Comparison of ENCODE assay signal across 17 mouse cellular contexts in the genomic region with DNA sequence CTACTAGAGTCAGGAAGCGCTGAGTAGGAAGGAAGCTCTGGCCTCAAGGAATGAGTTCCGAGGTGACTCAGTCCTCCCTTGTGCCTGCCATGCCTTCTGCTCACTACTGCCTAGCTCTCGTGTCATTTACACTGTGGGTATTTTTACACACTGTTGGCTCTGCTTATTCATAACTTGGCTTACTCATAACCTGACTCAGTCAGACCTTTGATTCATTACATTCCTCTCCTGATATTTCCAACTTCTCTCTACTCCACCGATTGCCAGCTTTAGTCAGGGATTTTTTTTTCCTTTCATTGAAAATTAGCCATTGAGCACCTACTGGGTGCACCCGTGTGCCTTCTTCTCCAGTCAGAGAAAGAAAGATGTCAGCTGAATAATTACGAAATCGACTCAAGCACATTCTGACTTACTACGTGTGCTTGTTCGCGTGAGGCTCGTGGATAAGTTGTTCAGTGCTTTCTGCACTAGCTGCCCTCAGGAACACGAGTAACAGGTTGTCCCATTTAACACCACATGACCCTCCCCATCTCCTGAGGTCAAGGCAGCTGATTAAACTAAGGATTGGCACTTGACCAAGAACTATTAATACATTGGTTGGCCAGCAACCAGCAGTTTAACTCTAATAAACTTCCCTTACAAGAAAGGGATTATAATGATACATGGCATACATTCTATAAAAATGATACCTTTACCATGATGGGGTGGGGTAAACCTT. TPM values are rescaled to one million over a fixed set of nuclear protein-coding genes. Genes with fewer than 3 reads are reported as not detected.
DNase-seq lines count a peak whose midpoint lies in the region; ATAC-seq and TF ChIP-seq lines count a peak whose summit lies in the region.
"Had no signal": no experiment of that assay in that cellular context is flagged by ENCODE, and none has a peak within 500 bp of the region (broad histone marks: within the 10 kb centered on the region; RNA-seq: fewer than 3 reads in every experiment).

No protein-coding gene starts in this region.

- no peaks in the 10 kb centered on the region for H3K36me3 ChIP-seq in liver, postnatal 0 days (replicated peaks; ENCODE audit: insufficient read depth, low read length)
- H3K36me3 ChIP-seq in CH12.LX (replicated peaks in 1 of 2; ENCODE audit: control insufficient read depth in 1 of 2, insufficient read depth in 1 of 2, low read length in 1 of 2), result no peaks in the 10 kb centered on the region
- no peaks in the 10 kb centered on the region for H3K36me3 ChIP-seq in myocyte (ENCODE audit: control insufficient read depth, insufficient read depth)
- H3K36me3 ChIP-seq: neural tube, embryonic 12.5 days had no signal

- 55% methylated on average over 12 of the region's 12 CpGs for WGBS in liver, postnatal 0 days (ENCODE audit: insufficient replicate concordance)

- TF ChIP-seq EP300 in liver, postnatal 0 days (IDR thresholded peaks at IDR 0.05; ENCODE audit: low read depth), result no peak
- peak; percentile 90 for TF ChIP-seq EP300 in CH12.LX (IDR thresholded peaks at IDR 0.05; ENCODE audit: low read length)

- dilution Hi-C loops in CH12.LX (cut with MboI; ENCODE audit: extremely low pct_ligation_motif_present, extremely low pct_unique_long_range_greater_than_20kb, low sequenced_read_pairs), result no loop called here

- H3ac ChIP-seq in myocyte (ENCODE audit: control insufficient read depth, insufficient read length), result no peak overlapping the region

- in situ Hi-C loops in CH12.LX (cut with MboI; ENCODE audit: low pct_ligation_motif_present, low pct_unique_long_range_greater_than_20kb, low sequenced_read_pairs), result no loop called here

- no peak overlapping the region for H3K9ac ChIP-seq in liver, postnatal 0 days (replicated peaks)
- no peak overlapping the region for H3K9ac ChIP-seq in CH12.LX (ENCODE audit: insufficient read depth, low read depth)
- H3K9ac ChIP-seq: liver, embryonic 14.5 days; neural tube, embryonic 12.5 days had no signal

- no peak for ATAC-seq in liver, postnatal 0 days
- ATAC-seq: midbrain, embryonic 16.5 days had no signal

- H3K4me3 ChIP-seq in liver, postnatal 0 days (ENCODE audit: low read depth, low read length), result no peak overlapping the region
- H3K4me3 ChIP-seq in CH12.LX (replicated peaks in 1 of 3; ENCODE audit: low read depth in 2 of 3, low read length in 2 of 3, poor library complexity in 1 of 3) (no peak overlapping the region), myocyte (no peak overlapping the region)
- H3K4me3 ChIP-seq: neural tube, embryonic 12.5 days had no signal

- TF ChIP-seq RAD21 in CH12.LX (IDR thresholded peaks at IDR 0.05; ENCODE audit: low read depth, low read length), result no peak

- no peak for TF ChIP-seq CTCF in liver, postnatal 0 days (IDR thresholded peaks at IDR 0.05; ENCODE audit: low read depth)
- TF ChIP-seq CTCF in CH12.LX (conservative IDR thresholded peaks at IDR 0.05 in 1 of 2, IDR thresholded peaks at IDR 0.05 in 1 of 2; ENCODE audit: low read depth in 2 of 2, low read length in 2 of 2), result no peak

- H3K27ac ChIP-seq in liver, postnatal 0 days (ENCODE audit: low read depth), result peak overlapping the region; percentile 58; the same call in 1 of the 2 replicates
- no peak overlapping the region for H3K27ac ChIP-seq in CH12.LX (ENCODE audit: insufficient read depth, low read depth)
- H3K27ac ChIP-seq: liver, embryonic 14.5 days; neural tube, embryonic 12.5 days had no signal

- DNase-seq in liver, postnatal 0 days, result no peak
- DNase-seq in liver (no peak), CH12.LX (ENCODE audit: extremely low read depth) (peak; percentile 69)
- DNase-seq in adrenal gland, postnatal 14 days, result peak; percentile 43
- no peak for DNase-seq in embryo, embryonic 10 days (ENCODE audit: low spot score)
- no peak for DNase-seq in left cerebral cortex, postnatal 36 days (ENCODE audit: low spot score in 2 of 2)
- no peak for DNase-seq in ovary, postnatal 36 days (ENCODE audit: low spot score)
- DNase-seq: cerebellum, adult 9-11 months; heart, postnatal 10 days; kidney, postnatal 10 days; lung, postnatal 4 days; retina, postnatal 1 day; thymus, adult 2 months had no signal

- H3K79me2 ChIP-seq in CH12.LX (replicated peaks; ENCODE audit: control insufficient read depth, extremely low read depth, insufficient read depth, poor library complexity, severe bottlenecking), result no peaks in the 10 kb centered on the region
- H3K79me2 ChIP-seq in myocyte (ENCODE audit: control insufficient read depth, insufficient read depth), result no peaks in the 10 kb centered on the region

- no peaks in the 10 kb centered on the region for H3K27me3 ChIP-seq in liver, postnatal 0 days (ENCODE audit: insufficient read depth, low read length)
- H3K27me3 ChIP-seq in CH12.LX (replicated peaks), result no peaks in the 10 kb centered on the region
- H3K27me3 ChIP-seq in myocyte (ENCODE audit: control insufficient read depth, insufficient read depth, insufficient read length), result no peaks in the 10 kb centered on the region
- H3K27me3 ChIP-seq: neural tube, embryonic 12.5 days had no signal

- H3K4me2 ChIP-seq in liver, postnatal 0 days (ENCODE audit: low read depth, low read length), result no peak overlapping the region
- H3K4me2 ChIP-seq in CH12.LX (ENCODE audit: insufficient read depth, low read depth, poor library complexity, severe bottlenecking) (no peak overlapping the region), myocyte (ENCODE audit: low read depth) (peak overlapping the region; percentile 78)
- H3K4me2 ChIP-seq: neural tube, embryonic 12.5 days had no signal

- no peak for TF ChIP-seq POLR2A in CH12.LX (IDR thresholded peaks at IDR 0.05; ENCODE audit: low read depth, low read length)
- no peak for TF ChIP-seq POLR2A in myocyte (IDR thresholded peaks at IDR 0.05; ENCODE audit: insufficient read length, low read depth)

- intact Hi-C loops in left cerebral cortex, postnatal 36 days (cut with DNase I), result no loop called here

- H3K9me3 ChIP-seq in liver, postnatal 0 days (ENCODE audit: low read length), result no peaks in the 10 kb centered on the region
- H3K9me3 ChIP-seq in CH12.LX (replicated peaks; ENCODE audit: low read length), result no peaks in the 10 kb centered on the region
- H3K9me3 ChIP-seq: neural tube, embryonic 12.5 days had no signal

- peaks cover 38% of the 10 kb centered on the region for H3K4me1 ChIP-seq in liver, postnatal 0 days (ENCODE audit: insufficient read depth)
- H3K4me1 ChIP-seq in CH12.LX (ENCODE audit: control insufficient read depth in 1 of 2, insufficient read depth in 2 of 2), result peaks cover 30 to 51% of the 10 kb centered on the region in 2 experiments
- H3K4me1 ChIP-seq: neural tube, embryonic 12.5 days had no signal

TF ChIP-seq in CH12.LX, 34 proteins besides CTCF, POLR2A, EP300 and RAD21 (continues in another document):
- TF ChIP-seq ETS1 (conservative IDR thresholded peaks at IDR 0.05; ENCODE audit: low read depth, low read length), result peak; percentile 80
- peak; percentile 77 for TF ChIP-seq MAX (IDR thresholded peaks at IDR 0.05; ENCODE audit: low read length)
- TF ChIP-seq KAT2A (IDR thresholded peaks at IDR 0.05; ENCODE audit: insufficient replicate concordance, low read length), result no peak
- peak; percentile 69 for TF ChIP-seq ZNF384 (IDR thresholded peaks at IDR 0.05; ENCODE audit: low read depth, low read length)
- TF ChIP-seq ELF1 (IDR thresholded peaks at IDR 0.05; ENCODE audit: low read depth, low read length), result no peak
- no peak for TF ChIP-seq NELFE (IDR thresholded peaks at IDR 0.05; ENCODE audit: low read depth, low read length)
- TF ChIP-seq MEF2A (IDR thresholded peaks at IDR 0.05; ENCODE audit: borderline replicate concordance, low read depth, low read length), result peak; percentile 96
- peak; percentile 81 for TF ChIP-seq JUN (IDR thresholded peaks at IDR 0.05; ENCODE audit: insufficient read depth, low read depth, low read length)
- no peak for TF ChIP-seq CHD1 (IDR thresholded peaks at IDR 0.05; ENCODE audit: low read depth, low read length)
- peak; percentile 92 for TF ChIP-seq JUND (conservative IDR thresholded peaks at IDR 0.05; ENCODE audit: low read depth, low read length)
- peak; percentile 94 for TF ChIP-seq ZKSCAN1 (IDR thresholded peaks at IDR 0.05; ENCODE audit: borderline replicate concordance, low read depth, low read length)
- no peak for TF ChIP-seq POLR2AphosphoS2 (IDR thresholded peaks at IDR 0.05; ENCODE audit: low read depth, low read length)
- TF ChIP-seq SIN3A (IDR thresholded peaks at IDR 0.05; ENCODE audit: low read length), result peak; percentile 66
- peak; percentile 17; the same call in 1 of the 2 replicates for TF ChIP-seq RCOR1 (conservative IDR thresholded peaks at IDR 0.05; ENCODE audit: low read depth, low read length)

TF ChIP-seq in myocyte, 11 proteins besides CTCF, POLR2A, EP300 and RAD21:
- TF ChIP-seq MYOD1 (IDR thresholded peaks at IDR 0.05; ENCODE audit: control insufficient read depth in 1 of 3, insufficient read length in 2 of 3, low read depth in 2 of 3) (peak in 1 of 3 experiments; percentile 19), REST (IDR thresholded peaks at IDR 0.05; ENCODE audit: insufficient read depth, insufficient read length) (no peak), CEBPB (IDR thresholded peaks at IDR 0.05; ENCODE audit: insufficient read depth, poor library complexity, severe bottlenecking) (0 out of 2 replicates have a peak, but pooled peaks have one; percentile 16), SRF (IDR thresholded peaks at IDR 0.05; ENCODE audit: control insufficient read depth, insufficient read length, low read depth) (peak; percentile 18), MAX (IDR thresholded peaks at IDR 0.05; ENCODE audit: low read depth) (peak; percentile 90), TCF3 (IDR thresholded peaks at IDR 0.05; ENCODE audit: insufficient read length, low read depth) (no peak), USF1 (IDR thresholded peaks at IDR 0.05; ENCODE audit: low read depth) (no peak), E2F4 (IDR thresholded peaks at IDR 0.05; ENCODE audit: insufficient read depth) (no peak), MYOG (IDR thresholded peaks at IDR 0.05; ENCODE audit: control insufficient read depth in 1 of 3, insufficient read depth in 1 of 3, insufficient read length in 2 of 3, low read depth in 2 of 3) (no peak), POLR2AphosphoS2 (IDR thresholded peaks at IDR 0.05; ENCODE audit: insufficient read length, low read depth) (no peak), TCF12 (IDR thresholded peaks at IDR 0.05; ENCODE audit: insufficient read depth, poor library complexity, severe bottlenecking) (no peak)

RNA-seq across cellular contexts. Expression of gene Med13, which starts 23.3 kb away (rescaled TPM):
- 2.9 and 3.6 TPM in 2 replicates for polyA plus RNA-seq in liver, postnatal 0 days (2015; fragmentation: Nextera tagmentation; extraction: Ambion mirVana)
- total RNA-seq in CH12.LX (2012; rRNA removed) (33.2 and 37.9 TPM in 2 replicates), CH12.LX (2014; rRNA removed) (40.9 and 47.6 TPM in 2 replicates)
- polyA plus RNA-seq in CH12.LX (2012; ENCODE audit: insufficient read length, low read depth) (31.6 and 41.5 TPM in 2 replicates), myocyte (2012; fragmentation: generic; extraction: Trizol) (6.2 TPM)
- total RNA-seq in adrenal gland, postnatal 14 days (2021), result 50.0 and 52.0 TPM in 2 replicates
- total RNA-seq in left cerebral cortex, postnatal 36 days (2021), result 10 to 100 TPM; 50.5 to 65.0 TPM

Comparison
In these comparisons a context has a peak if more than half of its experiments do, and no peak if none do; other contexts are left out.
1. DNase-seq: peak in CH12.LX (single experiment) and adrenal gland, postnatal 14 days (single experiment); none in liver, postnatal 0 days (single experiment), liver (single experiment), embryo, embryonic 10 days (single experiment), left cerebral cortex, postnatal 36 days (0 of 2) and ovary, postnatal 36 days (single experiment).